Mouse (Mus musculus): ENCODE measurements around the gene Bag6.

DNA sequence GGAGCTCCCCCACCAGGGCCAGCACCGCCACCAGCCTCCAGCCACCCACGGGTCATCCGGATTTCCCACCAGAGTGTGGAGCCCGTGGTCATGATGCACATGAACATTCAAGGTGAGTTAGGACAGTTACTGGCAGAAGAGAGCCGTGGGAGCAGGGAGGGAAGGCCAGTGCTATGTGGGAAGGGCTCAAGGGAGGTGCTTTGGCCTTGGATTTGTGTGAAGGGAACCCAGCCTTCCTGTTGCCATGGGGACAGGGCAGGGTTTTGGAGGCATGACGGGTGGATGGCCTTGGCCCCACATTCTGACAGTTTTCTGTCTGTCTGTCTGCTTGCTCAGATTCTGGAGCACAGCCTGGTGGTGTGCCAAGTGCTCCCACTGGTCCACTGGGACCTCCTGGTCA, 7.0 kb downstream of the Bag6 start:
- TF ChIP-seq GATA1 (IDR thresholded peaks at IDR 0.05; ENCODE audit: borderline replicate concordance, low read length) (no peak), CTCF (IDR thresholded peaks at IDR 0.05; ENCODE audit: low read depth, low read length) (no peak)

Measured in G1E (cell line).